Mouse (Mus musculus) A20 (cell line): ENCODE results near the gene Cirbp.
"Not testable (repeated sequence)": the region's sequence is repeated elsewhere in the genome, so short reads cannot be mapped to it uniquely, and the experiment has no call there.

ENCODE experiments used
- DNase-seq: peaks from one replicate; pipeline ENCODE4 v3.0.0-alpha.2; 2011; ENCODE audit warnings: low read depth, low spot score

Cirbp gene

GRCm38 (mm10) chr10:80208841-80209371 lies 43.1 kb downstream of the Cirbp start:
- DNase-seq: no peak

GRCm38 (mm10) chr10:80211547-80212103 lies 45.8 kb downstream of the Cirbp start:
- DNase-seq: not testable (repeated sequence)

- no peak for DNase-seq
Measured at GRCm38 (mm10) chr10:80215048-80215772, 49.4 kb downstream of the Cirbp start.

- DNase-seq: no peak
Measured at GRCm38 (mm10) chr10:80220676-80221075, 54.9 kb downstream of the Cirbp start.
